Mouse (Mus musculus) lung, adult 2 months (tissue): ENCODE measurements around the gene Cct3. TPM values are rescaled to one million over a fixed set of nuclear protein-coding genes. Genes with fewer than 3 reads are reported as not detected.
"Not testable (repeated sequence)": the region's sequence is repeated elsewhere in the genome, so short reads cannot be mapped to it uniquely, and the experiment has no call there.

ENCODE experiments used
- DNase-seq: peaks from one replicate; pipeline ENCODE4 v3.0.0; 2022
- H3K4me1 ChIP-seq: fragments of 200-500 bp; 2 replicates; pipeline ENCODE4 v1.6.1; 2011; ENCODE audit warnings: low read length; ENCODE audit not compliant: control insufficient read depth, insufficient read depth
- H3K4me3 ChIP-seq: fragments of 200-500 bp; replicated peaks from 2 replicates; pipeline ENCODE3; 2011; ENCODE audit warnings: low read depth, mild to moderate bottlenecking, control low read depth, low read length; ENCODE audit errors: extremely low read depth
- CTCF ChIP-seq: fragments of 200-500 bp; IDR thresholded peaks from 2 replicates; pipeline ENCODE4 v1.5.1; 2011; ENCODE audit warnings: mild to moderate bottlenecking, low read length, control low read depth; ENCODE audit not compliant: insufficient read depth
- POLR2A ChIP-seq: fragments of 200-500 bp; IDR thresholded peaks from 2 replicates; pipeline ENCODE4 v1.6.1; 2011; ENCODE audit warnings: low read depth, mild to moderate bottlenecking, control low read depth, low read length, borderline replicate concordance; ENCODE audit errors: extremely low read depth
- WGBS: fragments of 180-500 bp; shearing (Covaris S2); methylation state at CpG from one replicate; pipeline ENCODE4 v1.1.7; 2018; 5-methylcytosine and 5-hydroxymethylcytosine counted together
- polyA plus RNA-seq: library from polyadenylated mRNA; depleted of rRNA; stranded (reverse); fragments of >200 nt; gene quantifications from 2 replicates; pipeline ENCODE4 v1.2.3, GENCODE M21; 2012

Gene Cct3
- polyA plus RNA-seq, 1 experiment = 77.6 TPM

- Histone ChIP-seq H3K4me1 (peaks cover 2% of the 10 kb centered on the region; the same call in 1 of the 2 replicates), H3K4me3 (no peak overlapping the region)
- TF ChIP-seq CTCF = no peak
- no peak for TF ChIP-seq POLR2A
- peak; percentile 31 for DNase-seq
- 34% methylated on average over 4 of the region's 4 CpGs for WGBS
Observed at GRCm38 (mm10) chr3:88291970-88292369, 4.9 kb upstream of the Cct3 start.

- not testable (repeated sequence) for H3K4me1 ChIP-seq, H3K4me3 ChIP-seq, DNase-seq
- WGBS = 50% methylated on average over 1 of the region's 1 CpGs
Observed at GRCm38 (mm10) chr3:88295272-88295671, 1.6 kb upstream of the Cct3 start.

GRCm38 (mm10) chr3:88296110-88296560 is 781 bp upstream of the Cct3 start:
- WGBS = under 1% methylated on average over 12 of the region's 12 CpGs
- TF ChIP-seq POLR2A = no peak
- TF ChIP-seq CTCF = no peak
- Histone ChIP-seq H3K4me1 (peaks cover 7% of the 10 kb centered on the region), H3K4me3 (peak overlapping the region; percentile 85)
- no peak for DNase-seq

- WGBS = under 1% methylated on average over 30 of the region's 30 CpGs
- no peak for TF ChIP-seq POLR2A
- no peak for TF ChIP-seq CTCF
Observed at GRCm38 (mm10) chr3:88297321-88297851, 470 bp downstream of the Cct3 start.

GRCm38 (mm10) chr3:88299172-88299571 is 2.3 kb downstream of the Cct3 start:
- TF ChIP-seq POLR2A (no peak), CTCF (no peak)

More at GRCm38 (mm10) chr3:88297321-88297851, 470 bp downstream of the Cct3 start:
- peak overlapping the region; percentile 96 for H3K4me3 ChIP-seq
- no peak for DNase-seq
- H3K4me1 ChIP-seq = peaks cover 7% of the 10 kb centered on the region

GRCm38 (mm10) chr3:88324951-88325405 is 28.1 kb downstream of the Cct3 start, which contains the start of gene Glmp:
Glmp (plus strand) TSS chr3:88325023.
- Histone ChIP-seq H3K4me3 (peak within 1 kb of the TSS; percentile 98), H3K4me1 (peaks cover 9% of the 10 kb centered on the region)
- WGBS = under 1% methylated on average over 10 of the region's 10 CpGs
- TF ChIP-seq POLR2A = peak; percentile 67; the same call in 1 of the 2 replicates
- no peak for TF ChIP-seq CTCF
- DNase-seq = peak; percentile 62

More at GRCm38 (mm10) chr3:88299172-88299571, 2.3 kb downstream of the Cct3 start:
- no peak for DNase-seq
- H3K4me1 ChIP-seq = peaks cover 7% of the 10 kb centered on the region
- WGBS = 82% methylated on average over 1 of the region's 1 CpGs
- H3K4me3 ChIP-seq = no peak overlapping the region

- no peak for DNase-seq
- TF ChIP-seq CTCF (no peak), POLR2A (no peak)
- Histone ChIP-seq H3K4me3 (no peak overlapping the region), H3K4me1 (peaks cover 9% of the 10 kb centered on the region)
- 69% methylated on average over 5 of the region's 5 CpGs for WGBS
Observed at GRCm38 (mm10) chr3:88328956-88329355, 32.0 kb downstream of the Cct3 start.

GRCm38 (mm10) chr3:88331282-88331681 is 34.4 kb downstream of the Cct3 start:
- 16% methylated on average over 2 of the region's 2 CpGs for WGBS
- peak; percentile 26 for DNase-seq
- Histone ChIP-seq H3K4me3 (no peak overlapping the region), H3K4me1 (no peaks in the 10 kb centered on the region)
- TF ChIP-seq CTCF (peak; percentile 80), POLR2A (no peak)

GRCm38 (mm10) chr3:88334029-88334658 is 37.2 kb downstream of the Cct3 start:
- WGBS = 53% methylated on average over 12 of the region's 12 CpGs
- Histone ChIP-seq H3K4me1 (peaks cover 7% of the 10 kb centered on the region), H3K4me3 (peak overlapping the region; percentile 15)
- TF ChIP-seq CTCF (no peak), POLR2A (peak; percentile 41; the same call in 1 of the 2 replicates)
- peak; percentile 40 for DNase-seq
